Mouse (Mus musculus) ES-E14 (cell line): ENCODE results near the gene Twsg1. TPM values are rescaled to one million over a fixed set of nuclear protein-coding genes. Genes with fewer than 3 reads are reported as not detected.
A peak's percentile ranks its signal among the peaks of the same experiment; 100 is the strongest.

ENCODE experiments used
- DNase-seq: peaks from one replicate; pipeline ENCODE4 v3.0.0-alpha.2; 2013; ENCODE audit warnings: low read depth, low spot score
- H3K27ac ChIP-seq: 2 replicates; pipeline ENCODE4 v1.5.1; 2012; ENCODE audit warnings: low read depth, mild to moderate bottlenecking, low read length, moderate library complexity, mixed read lengths; ENCODE audit not compliant: poor library complexity, insufficient read depth, severe bottlenecking
- H3K36me3 ChIP-seq: 2 replicates; pipeline ENCODE4 v1.6.1; 2012; ENCODE audit warnings: mild to moderate bottlenecking, low read length, moderate library complexity, mixed read lengths; ENCODE audit not compliant: control insufficient read depth, poor library complexity, insufficient read depth, severe bottlenecking
- H3K4me1 ChIP-seq, 2 experiments: fragments of 150-350 bp in 1 of 2; sonication (generic) in 1 of 2; 2 replicates each; pipeline ENCODE4 v1.6.1; 2012; ENCODE audit warnings: low read length in 2 of 2, mild to moderate bottlenecking in 1 of 2, mixed read lengths in 1 of 2; ENCODE audit not compliant: control insufficient read depth in 2 of 2, insufficient read depth in 2 of 2, poor library complexity in 1 of 2
- H3K4me3 ChIP-seq, 2 experiments: fragments of 150-350 bp in 1 of 2; sonication (generic) in 1 of 2; 2 replicates each; pipeline ENCODE4 v1.5.1; 2012; ENCODE audit warnings: low read length in 2 of 2, low read depth in 1 of 2, mild to moderate bottlenecking in 1 of 2, mixed read lengths in 1 of 2; ENCODE audit not compliant: insufficient read depth in 1 of 2, poor library complexity in 1 of 2, severe bottlenecking in 1 of 2
- H3K9ac ChIP-seq: 2 replicates; pipeline ENCODE4 v1.6.1; 2012; ENCODE audit warnings: low read depth, mild to moderate bottlenecking, low read length, mixed read lengths; ENCODE audit not compliant: poor library complexity, insufficient read depth, severe bottlenecking
- H3K9me3 ChIP-seq: fragments of 150-350 bp; sonication (generic); 2 replicates; pipeline ENCODE4 v1.6.1; 2012; ENCODE audit warnings: low read depth, mild to moderate bottlenecking, low read length; ENCODE audit not compliant: control insufficient read depth, insufficient read depth
- CHD2 ChIP-seq: IDR thresholded peaks from 2 replicates; pipeline ENCODE4 v1.6.1; 2014; ENCODE audit warnings: mild to moderate bottlenecking, low read depth, low read length, inconsistent platforms
- HCFC1 ChIP-seq: IDR thresholded peaks from 2 replicates; pipeline ENCODE4 v1.6.1; 2012; ENCODE audit warnings: low read length, inconsistent platforms, borderline replicate concordance; ENCODE audit not compliant: insufficient read depth
- MAFK ChIP-seq: IDR thresholded peaks from 2 replicates; pipeline ENCODE4 v1.6.1; 2014; ENCODE audit warnings: mild to moderate bottlenecking, low read depth, low read length, inconsistent platforms; ENCODE audit not compliant: insufficient read depth
- ZC3H11A ChIP-seq: IDR thresholded peaks from 2 replicates; pipeline ENCODE4 v1.6.1; 2012; ENCODE audit warnings: low read depth, mild to moderate bottlenecking, inconsistent platforms, low read length, borderline replicate concordance
- ZNF384 ChIP-seq: IDR thresholded peaks from 2 replicates; pipeline ENCODE4 v1.6.1; 2012; ENCODE audit warnings: low read depth, low read length, inconsistent platforms
- in situ Hi-C, 2 experiments: fragments of 600-800 bp; cut with MboI; formaldehyde crosslinking; loops; one replicate each; pipeline ENCODE4 v1.15.1; 2025; ENCODE audit warnings: low sequenced_read_pairs in 2 of 2, inconsistent platforms in 1 of 2; ENCODE audit not compliant: unreplicated experiment in 2 of 2
- total RNA-seq: library from RNA; depleted of rRNA; stranded (reverse); fragments of 300-350 nt; gene quantifications from 2 replicates; pipeline ENCODE4 v1.2.3, GENCODE M21; 2012

Gene Twsg1
- total RNA-seq, 1 experiment = 34.2 TPM

DNA sequence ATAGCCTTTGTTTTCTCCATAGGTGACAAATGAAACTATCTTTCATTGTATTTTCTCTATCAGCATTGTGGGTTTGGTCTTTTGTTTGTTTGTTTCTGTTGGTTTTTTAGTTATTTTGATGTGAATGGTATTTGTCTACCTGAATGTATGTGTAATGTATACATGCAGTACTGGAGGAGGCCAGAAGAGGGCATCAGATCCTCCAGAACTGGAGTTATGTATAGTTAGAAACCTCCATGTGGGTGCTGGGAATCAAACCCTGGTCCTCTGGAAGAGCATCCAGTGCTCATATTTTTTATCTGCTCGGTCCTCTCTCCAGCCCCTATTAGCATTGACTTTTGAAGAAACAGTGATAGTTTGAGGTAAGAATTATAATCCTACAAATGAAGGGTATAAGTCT lies 48.0 kb downstream of the Twsg1 start:
- Histone ChIP-seq H3K27ac (no peak overlapping the region), H3K4me3 (no peak overlapping the region), H3K9me3 (no peaks in the 10 kb centered on the region), H3K4me1 (peaks cover 0 to 9% of the 10 kb centered on the region in 2 experiments; a peak in 2 of 4 replicates), H3K36me3 (no peaks in the 10 kb centered on the region), H3K9ac (no peak overlapping the region)
- in situ Hi-C loops = no loop called here
- no peak for TF ChIP-seq HCFC1
- no peak for TF ChIP-seq ZNF384
- TF ChIP-seq MAFK = no peak
- no peak for TF ChIP-seq CHD2
- TF ChIP-seq ZC3H11A = no peak
- DNase-seq = no peak

DNA sequence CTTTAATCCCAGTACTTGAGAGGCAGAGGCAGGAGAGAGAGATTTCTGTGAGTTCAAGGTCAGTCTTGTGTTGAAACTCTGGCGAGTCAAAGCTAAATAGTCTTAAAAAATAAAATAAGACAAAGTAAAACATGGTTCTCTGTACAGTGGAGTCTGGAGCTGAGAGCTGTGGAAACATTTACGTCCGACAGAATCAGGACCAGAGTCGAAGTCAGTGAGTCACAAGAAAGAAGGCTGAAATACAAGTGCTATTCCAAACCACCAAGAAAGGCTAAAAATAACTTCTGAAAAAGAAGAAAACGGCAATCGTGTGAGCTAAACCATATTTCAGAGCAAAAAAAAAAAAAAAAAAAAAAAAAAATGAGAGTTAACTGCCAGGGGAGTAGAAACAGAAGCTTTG lies 48.7 kb downstream of the Twsg1 start:
- TF ChIP-seq ZC3H11A (no peak), ZNF384 (no peak), CHD2 (no peak), HCFC1 (no peak), MAFK (no peak)
- DNase-seq = no peak
- H3K27ac ChIP-seq = no peak overlapping the region
- peaks cover 0 to 9% of the 10 kb centered on the region in 2 experiments; a peak in 2 of 4 replicates for H3K4me1 ChIP-seq
- no peaks in the 10 kb centered on the region for H3K9me3 ChIP-seq
- in situ Hi-C loops = no loop called here
- H3K9ac ChIP-seq = no peak overlapping the region
- H3K36me3 ChIP-seq = no peaks in the 10 kb centered on the region
- H3K4me3 ChIP-seq = no peak overlapping the region

DNA sequence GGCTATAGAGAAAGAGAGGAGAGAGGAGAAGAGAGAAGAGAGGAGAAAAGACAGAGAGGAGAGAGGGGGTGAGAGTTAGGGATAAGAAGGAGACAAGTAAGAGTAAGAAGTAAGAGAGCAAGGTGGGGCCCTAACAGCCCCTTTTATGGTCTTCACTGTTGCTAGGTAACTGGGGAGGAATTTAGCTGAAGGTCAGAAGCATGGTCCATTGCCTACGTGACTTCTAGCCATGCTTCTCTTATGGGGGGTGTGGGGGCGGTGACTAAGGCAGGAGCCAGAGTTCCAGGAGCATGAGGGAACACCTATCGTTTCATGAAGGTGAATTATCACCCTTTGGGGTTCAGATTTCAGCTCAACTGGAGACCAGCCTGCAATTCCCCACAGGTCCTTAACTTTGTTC lies 55.0 kb downstream of the Twsg1 start:
- Histone ChIP-seq H3K36me3 (no peaks in the 10 kb centered on the region), H3K9ac (no peak overlapping the region), H3K27ac (no peak overlapping the region), H3K9me3 (no peaks in the 10 kb centered on the region), H3K4me3 (no peak overlapping the region), H3K4me1 (peaks cover 0 to 2% of the 10 kb centered on the region in 2 experiments; a peak in 2 of 4 replicates)
- in situ Hi-C loops = no loop called here
- DNase-seq = no peak
- no peak for TF ChIP-seq MAFK
- no peak for TF ChIP-seq CHD2
- TF ChIP-seq HCFC1 = no peak
- TF ChIP-seq ZC3H11A = no peak
- no peak for TF ChIP-seq ZNF384

DNA sequence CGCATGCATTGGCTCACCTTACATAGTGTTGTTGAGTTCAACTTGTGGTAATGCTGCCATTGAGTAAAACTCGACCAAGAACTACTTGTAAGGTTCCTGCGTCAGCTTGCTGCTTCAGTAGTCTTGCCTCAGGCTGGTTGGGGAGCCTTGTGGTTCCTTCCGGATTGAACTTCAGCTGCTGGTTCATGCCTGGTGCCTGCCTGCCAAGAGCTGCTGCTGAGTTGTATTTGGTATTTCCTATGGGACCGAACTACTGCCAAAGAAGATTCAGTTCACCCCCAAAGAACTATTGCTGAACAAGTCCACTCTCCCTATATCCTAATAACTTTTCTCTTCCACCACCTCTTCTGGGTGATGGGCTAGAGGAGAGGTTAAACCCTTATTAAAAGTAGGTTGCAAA lies 61.5 kb downstream of the Twsg1 start:
- no peaks in the 10 kb centered on the region for H3K9me3 ChIP-seq
- TF ChIP-seq ZNF384 (no peak), HCFC1 (no peak), ZC3H11A (no peak), MAFK (no peak), CHD2 (no peak)
- no peaks in the 10 kb centered on the region for H3K36me3 ChIP-seq
- in situ Hi-C loops = no loop called here
- H3K9ac ChIP-seq = no peak overlapping the region
- H3K4me3 ChIP-seq = no peak overlapping the region
- H3K27ac ChIP-seq = no peak overlapping the region
- no peak for DNase-seq
- H3K4me1 ChIP-seq = peaks cover 3 to 4% of the 10 kb centered on the region in 2 experiments; a peak in 2 of 4 replicates

DNA sequence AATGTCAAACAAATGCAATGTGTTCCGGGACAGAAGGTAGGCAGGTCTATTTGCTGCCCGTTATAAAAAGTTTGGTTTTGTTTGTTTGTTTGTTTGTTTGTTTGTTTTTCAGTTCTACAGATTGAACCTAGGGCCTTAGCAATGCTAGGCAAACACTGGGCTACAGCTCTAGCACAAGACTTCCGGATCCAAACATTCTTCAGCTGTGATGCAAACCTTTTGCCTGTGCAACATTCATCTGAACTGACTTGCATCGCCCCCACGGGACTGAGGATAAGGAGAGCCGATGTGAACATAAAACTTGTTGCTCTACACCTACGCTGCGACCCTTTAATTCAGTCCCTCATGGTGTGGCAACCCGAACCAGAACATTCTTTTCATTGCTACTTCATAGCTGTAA lies 64.5 kb downstream of the Twsg1 start:
- Histone ChIP-seq H3K4me1 (peaks cover 6 to 8% of the 10 kb centered on the region in 2 experiments; a peak in 3 of 4 replicates), H3K4me3 (peak overlapping the region in 1 of 2 experiments; percentile 80; a peak in 3 of 4 replicates), H3K27ac (no peak overlapping the region; the same call in 1 of the 2 replicates), H3K9ac (no peak overlapping the region; the same call in 1 of the 2 replicates), H3K36me3 (no peaks in the 10 kb centered on the region), H3K9me3 (no peaks in the 10 kb centered on the region)
- DNase-seq = no peak
- no peak for TF ChIP-seq ZNF384
- TF ChIP-seq CHD2 = no peak
- TF ChIP-seq HCFC1 = no peak
- no peak for TF ChIP-seq ZC3H11A
- no peak for TF ChIP-seq MAFK
- in situ Hi-C loops = no loop called here
